Mouse (Mus musculus) neural tube, embryonic 11.5 days (tissue): ENCODE measurements around the gene Atp6v0a4. TPM values are rescaled to one million over a fixed set of nuclear protein-coding genes. Genes with fewer than 3 reads are reported as not detected.

ENCODE experiments used
- ATAC-seq: fragments of 200-750 bp; cut with Nextera tagmentation; 2 replicates; pipeline ENCODE4 v1.8.0; 2017; ENCODE audit warnings: moderate number of reproducible peaks, mild to moderate bottlenecking, moderate TSS enrichment, moderate library complexity; ENCODE audit not compliant: insufficient read depth, low FRiP score, low TSS enrichment
- DNase-seq: peaks from one replicate; pipeline ENCODE4 v3.0.0-alpha.2; 2015; ENCODE audit warnings: low spot score
- H3K27ac ChIP-seq: fragments of 300-500 bp; sonication (generic); 2 replicates; pipeline ENCODE4 v1.5.1; 2014; ENCODE audit warnings: low read depth, mild to moderate bottlenecking, low read length
- H3K27me3 ChIP-seq: fragments of 300-500 bp; sonication (generic); 2 replicates; pipeline ENCODE4 v1.6.1; 2014; ENCODE audit warnings: mild to moderate bottlenecking, low read length, mixed read lengths; ENCODE audit not compliant: control insufficient read depth, insufficient read depth
- H3K36me3 ChIP-seq: fragments of 300-500 bp; sonication (generic); 2 replicates; pipeline ENCODE4 v1.6.1; 2014; ENCODE audit warnings: mild to moderate bottlenecking, low read length, moderate library complexity, mixed read lengths; ENCODE audit not compliant: control insufficient read depth, insufficient read depth
- H3K4me1 ChIP-seq: fragments of 300-500 bp; sonication (generic); 2 replicates; pipeline ENCODE4 v1.6.1; 2014; ENCODE audit warnings: low read length, mixed read lengths; ENCODE audit not compliant: control insufficient read depth, insufficient read depth
- H3K4me2 ChIP-seq: fragments of 300-500 bp; sonication (generic); 2 replicates; pipeline ENCODE4 v1.6.1; 2014; ENCODE audit warnings: low read depth, mild to moderate bottlenecking, moderate library complexity
- H3K4me3 ChIP-seq: fragments of 300-500 bp; sonication (generic); 2 replicates; pipeline ENCODE4 v1.5.1; 2014; ENCODE audit warnings: low read depth, low read length
- H3K9ac ChIP-seq: fragments of 300-500 bp; sonication (generic); 2 replicates; pipeline ENCODE4 v1.6.1; 2014; ENCODE audit warnings: mild to moderate bottlenecking, low read length
- H3K9me3 ChIP-seq: fragments of 300-500 bp; sonication (generic); 2 replicates; pipeline ENCODE4 v1.6.1; 2016; ENCODE audit warnings: low read length; ENCODE audit not compliant: control insufficient read depth
- WGBS: fragments of 180-500 bp; shearing (Covaris S2); extraction: QIAGEN DNeasy Blood & Tissue Kit; methylation state at CpG from one replicate; pipeline ENCODE4 v1.1.7; 2014; 5-methylcytosine and 5-hydroxymethylcytosine counted together
- polyA plus RNA-seq: library from polyadenylated mRNA; unstranded; fragments of >200 nt; fragmentation: Nextera tagmentation; extraction: Ambion mirVana; gene quantifications from 2 replicates; pipeline ENCODE4 v1.2.1, GENCODE M21; 2014

Gene Atp6v0a4
- polyA plus RNA-seq = not detected in 2 replicates

DNA sequence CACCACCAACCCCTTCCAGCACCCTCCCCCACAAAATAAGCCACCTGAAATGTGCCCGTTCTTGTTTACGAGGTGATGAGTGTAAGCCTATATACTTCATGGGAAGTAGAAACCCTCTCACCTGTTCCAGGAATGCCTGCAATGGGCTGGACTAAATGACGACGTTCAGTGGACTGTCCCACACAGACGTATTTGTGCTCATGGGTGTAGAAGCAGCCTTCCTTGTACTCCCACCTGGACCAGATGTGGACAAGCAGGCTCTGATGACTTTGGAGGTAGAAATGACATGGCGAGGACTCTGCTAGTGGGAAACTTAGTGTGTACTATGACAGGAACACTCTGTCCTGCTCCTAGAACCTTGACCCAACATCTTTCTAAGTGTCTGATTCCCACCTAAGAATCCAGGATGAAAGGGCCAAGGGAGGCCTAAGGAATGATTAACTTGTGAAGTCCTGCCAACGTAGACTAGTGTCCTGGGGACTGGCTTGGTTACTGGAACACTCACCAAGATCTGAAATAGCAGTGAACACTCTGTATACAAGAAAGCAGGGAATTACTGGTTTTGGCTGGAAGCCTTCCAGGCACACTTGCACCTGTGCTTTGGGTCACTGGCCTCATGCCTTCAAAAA is at the start of gene Atp6v0a4:
Gene Atp6v0a4, minus strand, starts transcription at position 380 of the 629 bp plus-strand sequence.
- no peak for ATAC-seq
- H3K9me3 ChIP-seq = no peaks in the 10 kb centered on the region
- H3K9ac ChIP-seq = no peak within 1 kb of the TSS
- 90% methylated on average over 7 of the region's 7 CpGs for WGBS
- no peak for DNase-seq
- H3K4me1 ChIP-seq = no peaks in the 10 kb centered on the region
- H3K36me3 ChIP-seq = peaks cover 9% of the 10 kb centered on the region
- H3K27ac ChIP-seq = no peak within 1 kb of the TSS
- no peak within 1 kb of the TSS for H3K4me2 ChIP-seq
- H3K4me3 ChIP-seq = no peak within 1 kb of the TSS
- H3K27me3 ChIP-seq = no peaks in the 10 kb centered on the region

GRCm38 (mm10) chr6:38165385-38165784 is 41.0 kb upstream of the Atp6v0a4 start:
- peaks cover 36% of the 10 kb centered on the region for H3K4me1 ChIP-seq
- no peak overlapping the region; the same call in 1 of the 2 replicates for H3K4me2 ChIP-seq
- DNase-seq (no peak), ATAC-seq (no peak)
- 52% methylated on average over 6 of the region's 6 CpGs for WGBS
- H3K9me3 ChIP-seq = no peaks in the 10 kb centered on the region
- H3K4me3 ChIP-seq = no peak overlapping the region
- H3K9ac ChIP-seq = no peak overlapping the region
- no peaks in the 10 kb centered on the region for H3K27me3 ChIP-seq
- H3K27ac ChIP-seq = peak overlapping the region; percentile 63
- peaks cover 6% of the 10 kb centered on the region for H3K36me3 ChIP-seq

DNA sequence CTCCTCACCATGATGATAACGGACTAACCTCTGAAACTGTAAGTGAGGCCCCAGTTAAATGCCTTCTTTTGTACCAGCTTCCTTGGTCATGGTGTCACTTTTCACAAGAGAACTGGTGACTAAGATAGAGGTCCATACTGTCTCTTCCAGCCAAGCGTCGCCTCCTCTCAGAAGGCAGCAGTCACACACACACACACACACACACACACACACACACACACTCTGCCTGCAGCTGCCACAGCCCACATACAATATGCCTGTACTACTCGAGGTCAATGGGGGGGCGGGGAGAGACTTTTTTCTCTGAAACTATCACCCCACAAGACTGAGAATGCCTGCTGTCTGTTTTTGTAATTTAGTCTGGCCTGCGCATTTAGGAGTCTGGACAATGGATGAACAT is 40.3 kb upstream of the Atp6v0a4 start:
- peaks cover 3% of the 10 kb centered on the region; the same call in 1 of the 2 replicates for H3K36me3 ChIP-seq
- DNase-seq (no peak), ATAC-seq (no peak)
- no peak overlapping the region for H3K27ac ChIP-seq
- H3K4me3 ChIP-seq = no peak overlapping the region
- H3K9me3 ChIP-seq = no peaks in the 10 kb centered on the region
- WGBS = 76% methylated on average over 6 of the region's 6 CpGs
- H3K4me1 ChIP-seq = peaks cover 37% of the 10 kb centered on the region
- H3K4me2 ChIP-seq = no peak overlapping the region
- H3K9ac ChIP-seq = no peak overlapping the region
- no peaks in the 10 kb centered on the region for H3K27me3 ChIP-seq

GRCm38 (mm10) chr6:38162825-38163504 is 38.6 kb upstream of the Atp6v0a4 start:
- Histone ChIP-seq H3K27ac (peak overlapping the region; percentile 69), H3K27me3 (no peaks in the 10 kb centered on the region), H3K9ac (no peak overlapping the region), H3K9me3 (no peaks in the 10 kb centered on the region), H3K4me1 (peaks cover 40% of the 10 kb centered on the region), H3K36me3 (peaks cover 3% of the 10 kb centered on the region; the same call in 1 of the 2 replicates), H3K4me2 (no peak overlapping the region), H3K4me3 (no peak overlapping the region)
- 22% methylated on average over 14 of the region's 14 CpGs for WGBS
- peak; percentile 51 for DNase-seq
- ATAC-seq = peak; percentile 36

DNA sequence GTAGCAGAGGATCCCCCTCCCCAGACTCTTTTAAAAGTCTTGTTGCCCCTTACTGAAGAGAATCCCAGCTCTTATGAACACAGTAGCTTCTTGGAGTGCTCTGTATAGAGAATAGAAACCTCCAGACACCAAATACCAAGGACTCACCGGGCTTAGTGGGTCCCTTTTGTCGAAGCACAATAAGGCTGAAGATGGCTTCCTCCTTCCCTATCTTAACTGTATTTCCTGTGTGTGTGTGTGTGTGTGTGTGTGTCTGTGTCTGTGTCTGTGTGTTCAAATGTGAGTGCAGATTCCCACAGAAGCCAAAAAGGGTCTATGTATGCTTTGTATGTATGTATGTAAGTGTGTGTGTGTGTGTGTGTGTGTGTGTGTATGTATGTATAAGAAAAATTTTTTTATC is 36.2 kb upstream of the Atp6v0a4 start:
- H3K4me1 ChIP-seq = peaks cover 36% of the 10 kb centered on the region

DNA sequence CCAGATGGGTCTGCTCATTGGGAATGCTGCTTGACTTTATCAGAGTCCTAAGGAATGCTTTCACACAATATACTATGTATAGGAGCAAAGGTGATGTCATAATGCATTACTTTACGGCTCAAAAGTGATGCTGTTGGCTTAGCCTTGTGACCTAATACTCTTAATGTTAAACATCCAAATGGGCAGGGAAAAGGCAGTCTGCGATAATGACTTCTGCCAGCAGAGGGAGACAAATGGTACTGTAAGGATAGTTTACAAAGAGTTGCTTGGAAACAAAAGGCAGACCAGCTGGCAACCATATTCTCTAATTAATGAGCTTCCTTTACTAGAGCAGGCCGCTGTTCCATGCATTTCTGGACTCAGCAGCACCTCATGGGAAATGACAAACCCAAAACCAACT is 35.7 kb upstream of the Atp6v0a4 start:
- H3K36me3 ChIP-seq = no peaks in the 10 kb centered on the region; the same call in 1 of the 2 replicates
- H3K4me2 ChIP-seq = no peak overlapping the region
- no peaks in the 10 kb centered on the region for H3K27me3 ChIP-seq
- no peaks in the 10 kb centered on the region for H3K9me3 ChIP-seq
- H3K4me1 ChIP-seq = peaks cover 34% of the 10 kb centered on the region
- no peak overlapping the region for H3K27ac ChIP-seq
- no peak overlapping the region for H3K4me3 ChIP-seq
- 25% methylated on average over 3 of the region's 3 CpGs for WGBS
- DNase-seq = peak; percentile 80
- ATAC-seq = 0 out of 2 replicates have a peak, but pooled peaks have one; percentile 22
- H3K9ac ChIP-seq = no peak overlapping the region

More for the DNA sequence above, 36.2 kb upstream of the Atp6v0a4 start:
- no peaks in the 10 kb centered on the region; the same call in 1 of the 2 replicates for H3K36me3 ChIP-seq
- H3K9me3 ChIP-seq = no peaks in the 10 kb centered on the region
- ATAC-seq = no peak
- no peaks in the 10 kb centered on the region for H3K27me3 ChIP-seq
- no peak for DNase-seq
- H3K27ac ChIP-seq = peak overlapping the region; percentile 49; the same call in 1 of the 2 replicates
- H3K9ac ChIP-seq = no peak overlapping the region
- no peak overlapping the region for H3K4me2 ChIP-seq
- no peak overlapping the region for H3K4me3 ChIP-seq
- 83% methylated on average over 2 of the region's 2 CpGs for WGBS

GRCm38 (mm10) chr6:38159576-38159975 is 35.2 kb upstream of the Atp6v0a4 start:
- H3K9ac ChIP-seq = no peak overlapping the region
- H3K4me3 ChIP-seq = no peak overlapping the region
- H3K27ac ChIP-seq = no peak overlapping the region
- peaks cover 29% of the 10 kb centered on the region for H3K4me1 ChIP-seq
- 76% methylated on average over 4 of the region's 4 CpGs for WGBS
- H3K27me3 ChIP-seq = no peaks in the 10 kb centered on the region
- DNase-seq (no peak), ATAC-seq (no peak)
- H3K36me3 ChIP-seq = peaks cover 3% of the 10 kb centered on the region; the same call in 1 of the 2 replicates
- no peaks in the 10 kb centered on the region for H3K9me3 ChIP-seq
- no peak overlapping the region for H3K4me2 ChIP-seq

DNA sequence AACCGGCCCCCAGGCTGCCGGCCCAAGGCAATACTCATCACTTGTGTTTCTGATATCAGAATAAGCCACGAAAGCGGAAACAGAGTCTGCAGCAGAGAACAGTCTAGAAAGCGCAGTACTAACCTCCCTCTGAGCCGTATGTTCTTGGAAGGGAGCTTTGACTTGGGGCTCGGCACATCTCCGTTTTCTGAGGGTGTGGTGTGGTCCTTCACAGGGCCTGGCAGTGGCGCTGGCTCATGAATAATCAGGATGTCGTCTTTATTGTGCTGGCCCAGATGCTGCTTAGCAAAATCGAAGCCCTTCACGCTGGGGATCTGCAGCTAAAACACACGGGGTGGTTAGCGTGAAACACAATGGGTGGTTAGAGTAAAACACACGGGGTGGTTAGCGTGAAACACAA is 33.5 kb upstream of the Atp6v0a4 start:
- H3K9me3 ChIP-seq = no peaks in the 10 kb centered on the region
- H3K9ac ChIP-seq = no peak overlapping the region; the same call in 1 of the 2 replicates
- H3K4me2 ChIP-seq = no peak overlapping the region
- no peaks in the 10 kb centered on the region for H3K27me3 ChIP-seq
- H3K36me3 ChIP-seq = peaks cover 3% of the 10 kb centered on the region; the same call in 1 of the 2 replicates
- no peak overlapping the region for H3K27ac ChIP-seq
- DNase-seq (no peak), ATAC-seq (no peak)
- WGBS = 62% methylated on average over 16 of the region's 16 CpGs
- H3K4me3 ChIP-seq = no peak overlapping the region
- peaks cover 18% of the 10 kb centered on the region for H3K4me1 ChIP-seq
